Mouse (Mus musculus): ENCODE data around the gene Igf1r.

DNA sequence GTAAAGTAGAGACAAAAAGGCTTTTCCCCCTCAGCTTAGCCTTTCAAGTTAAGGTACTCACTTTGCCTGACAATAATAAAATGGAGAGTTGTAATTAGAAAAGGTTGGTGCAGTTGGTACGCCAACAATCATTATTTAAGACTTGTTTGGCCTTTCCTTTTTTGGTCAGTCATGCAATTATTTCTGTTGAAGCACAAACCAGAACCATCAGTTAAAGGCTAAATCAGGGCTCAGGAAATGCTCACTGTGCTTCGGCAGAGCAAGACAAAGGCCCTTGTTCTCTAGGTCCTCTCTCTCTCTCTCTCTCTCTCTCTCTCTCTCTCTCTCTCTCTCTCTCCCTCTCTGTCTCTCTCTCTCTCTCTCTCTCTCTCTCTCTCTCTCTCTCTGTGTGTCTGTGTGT, 165.4 kb downstream of the Igf1r start:
- no peak for TF ChIP-seq CTCF (IDR thresholded peaks at IDR 0.05; ENCODE audit: control insufficient read depth, insufficient read depth, low read length)
- no peak for TF ChIP-seq POLR2A (IDR thresholded peaks at IDR 0.05; ENCODE audit: borderline replicate concordance, control insufficient read depth, low read depth, low read length)
